ENCODE assay signal across 8 mouse cellular contexts in genomic region chr3:95650276-95651032, GRCm38 (mm10). TPM values are rescaled to one million over a fixed set of nuclear protein-coding genes. Genes with fewer than 3 reads are reported as not detected.
DNase-seq lines count a peak whose midpoint lies in the region; ATAC-seq and TF ChIP-seq lines count a peak whose summit lies in the region.
"Had no signal": no experiment of that assay in that cellular context is flagged by ENCODE, and none has a peak within 500 bp of the region (broad histone marks: within the 10 kb centered on the region; RNA-seq: fewer than 3 reads in every experiment).

No protein-coding gene starts in this region.

- in situ Hi-C loops in CH12.LX (cut with MboI; ENCODE audit: low pct_ligation_motif_present, low pct_unique_long_range_greater_than_20kb, low sequenced_read_pairs) = loop anchor here (10.0 kb wide), 1 partner anchor 574 kb away; the partner anchor contains the start of genes Hist2h2ac and Hist2h2be

- peak; percentile 62 to 66 for DNase-seq in B cell, adult 2 months
- DNase-seq in CH12.LX (ENCODE audit: extremely low read depth) = peak; percentile 94
- peak; percentile 63 for DNase-seq in gastrocnemius, postnatal 25 days
- peak; percentile 87 for DNase-seq in splenic B cell, adult 2 months (ENCODE audit: low read depth, low spot score)
- DNase-seq in layer of hippocampus, adult 18-20 months (ENCODE audit: low spot score in 2 of 2) = no peak
- DNase-seq in midbrain, embryonic 10.5 days (ENCODE audit: low spot score) = no peak

- no peak for TF ChIP-seq CTCF in CH12.LX (conservative IDR thresholded peaks at IDR 0.05 in 1 of 2, IDR thresholded peaks at IDR 0.05 in 1 of 2; ENCODE audit: low read depth in 2 of 2, low read length in 2 of 2)

- peaks cover 6% of the 10 kb centered on the region for H3K9me3 ChIP-seq in CH12.LX (replicated peaks; ENCODE audit: low read length)
- no peaks in the 10 kb centered on the region for H3K9me3 ChIP-seq in limb, embryonic 15.5 days
- no peaks in the 10 kb centered on the region for H3K9me3 ChIP-seq in midbrain, embryonic 10.5 days (replicated peaks)
- H3K9me3 ChIP-seq: limb, embryonic 12.5 days had no signal

- no peaks in the 10 kb centered on the region for H3K27me3 ChIP-seq in CH12.LX (replicated peaks)
- no peaks in the 10 kb centered on the region for H3K27me3 ChIP-seq in limb, embryonic 15.5 days
- H3K27me3 ChIP-seq in splenic B cell, adult 2 months (ENCODE audit: control insufficient read depth, insufficient read depth, low read length, poor library complexity, severe bottlenecking) = no peaks in the 10 kb centered on the region
- no peaks in the 10 kb centered on the region for H3K27me3 ChIP-seq in midbrain, embryonic 10.5 days (ENCODE audit: low read depth, poor library complexity, severe bottlenecking)
- H3K27me3 ChIP-seq: limb, embryonic 12.5 days had no signal

- peak; percentile 98 for TF ChIP-seq EP300 in CH12.LX (IDR thresholded peaks at IDR 0.05; ENCODE audit: low read length)

- H3K4me1 ChIP-seq in CH12.LX (ENCODE audit: control insufficient read depth in 1 of 2, insufficient read depth in 2 of 2) = peaks cover 27 to 76% of the 10 kb centered on the region in 2 experiments
- H3K4me1 ChIP-seq in limb, embryonic 15.5 days = peaks cover 19% of the 10 kb centered on the region; the same call in 1 of the 2 replicates
- peaks cover 19% of the 10 kb centered on the region for H3K4me1 ChIP-seq in midbrain, embryonic 10.5 days

- no peak overlapping the region for H3K4me3 ChIP-seq in CH12.LX (replicated peaks in 1 of 3; ENCODE audit: low read depth in 2 of 3, low read length in 2 of 3, poor library complexity in 1 of 3)
- H3K4me3 ChIP-seq in limb, embryonic 15.5 days = no peak overlapping the region
- no peak overlapping the region for H3K4me3 ChIP-seq in midbrain, embryonic 10.5 days
- H3K4me3 ChIP-seq: limb, embryonic 12.5 days had no signal

- H3K36me3 ChIP-seq in CH12.LX (replicated peaks in 1 of 2; ENCODE audit: control insufficient read depth in 1 of 2, insufficient read depth in 1 of 2, low read length in 1 of 2) = no peaks in the 10 kb centered on the region
- H3K36me3 ChIP-seq in limb, embryonic 15.5 days = no peaks in the 10 kb centered on the region
- H3K36me3 ChIP-seq in splenic B cell, adult 2 months (ENCODE audit: control insufficient read depth, insufficient read depth, low read length, poor library complexity, severe bottlenecking) = no peaks in the 10 kb centered on the region
- H3K36me3 ChIP-seq in midbrain, embryonic 10.5 days = no peaks in the 10 kb centered on the region
- H3K36me3 ChIP-seq: limb, embryonic 12.5 days had no signal

- peak overlapping the region; percentile 8 for H3K4me2 ChIP-seq in CH12.LX (ENCODE audit: insufficient read depth, low read depth, poor library complexity, severe bottlenecking)
- no peak overlapping the region for H3K4me2 ChIP-seq in limb, embryonic 15.5 days
- H3K4me2 ChIP-seq: limb, embryonic 12.5 days had no signal

- H3K27ac ChIP-seq in CH12.LX (ENCODE audit: insufficient read depth, low read depth) = peak overlapping the region; percentile 96
- peak overlapping the region; percentile 86 for H3K27ac ChIP-seq in limb, embryonic 15.5 days
- no peak overlapping the region for H3K27ac ChIP-seq in midbrain, embryonic 10.5 days (replicated peaks)
- H3K27ac ChIP-seq: limb, embryonic 12.5 days had no signal

- peak overlapping the region; percentile 40 for H3K9ac ChIP-seq in CH12.LX (ENCODE audit: insufficient read depth, low read depth)
- no peak overlapping the region for H3K9ac ChIP-seq in limb, embryonic 15.5 days
- H3K9ac ChIP-seq: limb, embryonic 12.5 days had no signal

- TF ChIP-seq POLR2A in CH12.LX (IDR thresholded peaks at IDR 0.05; ENCODE audit: low read depth, low read length) = peak; percentile 35

- no peak; the same call in 1 of the 2 replicates for TF ChIP-seq RAD21 in CH12.LX (IDR thresholded peaks at IDR 0.05; ENCODE audit: low read depth, low read length)

- 0 out of 2 replicates have a peak, but pooled peaks have one; percentile 66 for ATAC-seq in limb, embryonic 15.5 days (ENCODE audit: insufficient number of reproducible peaks, low FRiP score, low TSS enrichment, low read depth)

- WGBS in limb, embryonic 15.5 days = 42% methylated on average over 6 of the region's 6 CpGs
- 81% methylated on average over 6 of the region's 6 CpGs for WGBS in midbrain, embryonic 10.5 days

- dilution Hi-C loops in CH12.LX (cut with MboI; ENCODE audit: extremely low pct_ligation_motif_present, extremely low pct_unique_long_range_greater_than_20kb, low sequenced_read_pairs) = no loop called here

- no peaks in the 10 kb centered on the region for H3K79me2 ChIP-seq in CH12.LX (replicated peaks; ENCODE audit: control insufficient read depth, extremely low read depth, insufficient read depth, poor library complexity, severe bottlenecking)

TF ChIP-seq in CH12.LX, 34 proteins besides CTCF, POLR2A, EP300 and RAD21 (continues in another document):
- peak; percentile 100 for TF ChIP-seq JUND (conservative IDR thresholded peaks at IDR 0.05; ENCODE audit: low read depth, low read length)
- no peak for TF ChIP-seq MAZ (IDR thresholded peaks at IDR 0.05; ENCODE audit: low read depth, low read length)
- 0 out of 2 replicates have a peak, but pooled peaks have one; percentile 47 for TF ChIP-seq ELF1 (IDR thresholded peaks at IDR 0.05; ENCODE audit: low read depth, low read length)
- TF ChIP-seq ZC3H11A (IDR thresholded peaks at IDR 0.05; ENCODE audit: low read depth, low read length) = no peak
- peak; percentile 91 for TF ChIP-seq TBP (conservative IDR thresholded peaks at IDR 0.05; ENCODE audit: low read depth, low read length)
- TF ChIP-seq JUN (IDR thresholded peaks at IDR 0.05; ENCODE audit: insufficient read depth, low read depth, low read length) = peak; percentile 99
- peak; percentile 82 for TF ChIP-seq ZNF384 (IDR thresholded peaks at IDR 0.05; ENCODE audit: low read depth, low read length)
- peak; percentile 13; the same call in 1 of the 2 replicates for TF ChIP-seq ZMIZ1 (IDR thresholded peaks at IDR 0.05; ENCODE audit: low read depth, low read length)
- no peak for TF ChIP-seq POLR2AphosphoS2 (IDR thresholded peaks at IDR 0.05; ENCODE audit: low read depth, low read length)
- TF ChIP-seq USF1 (IDR thresholded peaks at IDR 0.05; ENCODE audit: low read depth, low read length) = no peak
- TF ChIP-seq E2F4 (IDR thresholded peaks at IDR 0.05; ENCODE audit: insufficient replicate concordance, low read depth, low read length) = no peak
- no peak for TF ChIP-seq ZKSCAN1 (IDR thresholded peaks at IDR 0.05; ENCODE audit: borderline replicate concordance, low read depth, low read length)
- TF ChIP-seq BHLHE40 (IDR thresholded peaks at IDR 0.05; ENCODE audit: low read depth, low read length) = peak; percentile 79
- TF ChIP-seq CHD2 (IDR thresholded peaks at IDR 0.05; ENCODE audit: low read length) = peak; percentile 75; the same call in 1 of the 2 replicates
- TF ChIP-seq PAX5 (IDR thresholded peaks at IDR 0.05; ENCODE audit: low read length) = no peak
- TF ChIP-seq SIN3A (IDR thresholded peaks at IDR 0.05; ENCODE audit: low read length) = peak; percentile 82; the same call in 1 of the 2 replicates
- 0 out of 2 replicates have a peak, but pooled peaks have one; percentile 6 for TF ChIP-seq CHD1 (IDR thresholded peaks at IDR 0.05; ENCODE audit: low read depth, low read length)
- TF ChIP-seq USF2 (conservative IDR thresholded peaks at IDR 0.05; ENCODE audit: low read depth, low read length) = no peak
- TF ChIP-seq TCF12 (IDR thresholded peaks at IDR 0.05; ENCODE audit: low read depth, low read length) = peak; percentile 88
- TF ChIP-seq NELFE (IDR thresholded peaks at IDR 0.05; ENCODE audit: low read depth, low read length) = no peak
- peak; percentile 85; the same call in 1 of the 2 replicates for TF ChIP-seq RCOR1 (conservative IDR thresholded peaks at IDR 0.05; ENCODE audit: low read depth, low read length)
- TF ChIP-seq MYC (IDR thresholded peaks at IDR 0.05; ENCODE audit: low read depth, low read length) = peak; percentile 68; the same call in 1 of the 2 replicates
- peak; percentile 62 for TF ChIP-seq MXI1 (IDR thresholded peaks at IDR 0.05; ENCODE audit: low read depth, low read length)
- TF ChIP-seq MEF2A (IDR thresholded peaks at IDR 0.05; ENCODE audit: borderline replicate concordance, low read depth, low read length) = peak; percentile 80
- TF ChIP-seq HCFC1 (IDR thresholded peaks at IDR 0.05; ENCODE audit: low read depth, low read length) = no peak
- peak; percentile 97 for TF ChIP-seq ETS1 (conservative IDR thresholded peaks at IDR 0.05; ENCODE audit: low read depth, low read length)
- TF ChIP-seq SMC3 (IDR thresholded peaks at IDR 0.05; ENCODE audit: low read depth, low read length) = no peak
- TF ChIP-seq IRF4 (IDR thresholded peaks at IDR 0.05; ENCODE audit: low read depth, low read length) = peak; percentile 89

RNA-seq across cellular contexts. Expression of gene Mcl1, which starts 8.1 kb away (rescaled TPM):
- total RNA-seq in CH12.LX (2012; rRNA removed) (95.9 and 114 TPM in 2 replicates), CH12.LX (2014; rRNA removed) (223 and 225 TPM in 2 replicates)
- 188 and 197 TPM in 2 replicates for polyA plus RNA-seq in CH12.LX (2012; ENCODE audit: insufficient read length, low read depth)
- total RNA-seq in gastrocnemius, postnatal 25 days (2021) = 100 to 1,000 TPM; 111 to 133 TPM
- 35.2 and 46.1 TPM in 2 replicates for polyA plus RNA-seq in limb, embryonic 15.5 days (2015; fragmentation: Nextera tagmentation; extraction: Ambion mirVana)
- 10 to 100 TPM; 56.9 to 62.7 TPM for total RNA-seq in layer of hippocampus, adult 18-20 months (2021)
- 41.9 and 47.6 TPM in 2 replicates for polyA plus RNA-seq in midbrain, embryonic 10.5 days (2016; fragmentation: Nextera tagmentation; extraction: Ambion mirVana)

RNA-seq across cellular contexts. Expression of gene Ensa, which starts 25.7 kb away (rescaled TPM):
- total RNA-seq in CH12.LX (2012; rRNA removed) = 51.5 and 53.9 TPM in 2 replicates
- 57.8 and 60.8 TPM in 2 replicates for total RNA-seq in CH12.LX (2014; rRNA removed)
- polyA plus RNA-seq in CH12.LX (2012; ENCODE audit: insufficient read length, low read depth) = 58.4 and 62.6 TPM in 2 replicates
- total RNA-seq in gastrocnemius, postnatal 25 days (2021) = 10 to 100 TPM; 92.1 to 93.9 TPM
- 73.4 and 74.7 TPM in 2 replicates for polyA plus RNA-seq in limb, embryonic 15.5 days (2015; fragmentation: Nextera tagmentation; extraction: Ambion mirVana)
- total RNA-seq in layer of hippocampus, adult 18-20 months (2021) = 100 to 1,000 TPM; 322 to 323 TPM
- polyA plus RNA-seq in midbrain, embryonic 10.5 days (2016; fragmentation: Nextera tagmentation; extraction: Ambion mirVana) = 90.1 and 101 TPM in 2 replicates

RNA-seq across cellular contexts. Expression of gene Adamtsl4, which starts 37.3 kb away (rescaled TPM):
- total RNA-seq in CH12.LX (2012; rRNA removed) (0.85 and 1.1 TPM in 2 replicates), CH12.LX (2014; rRNA removed) (not detected in 2 replicates)
- 0.10 TPM in 1 of 2 replicates, not detected in the other for polyA plus RNA-seq in CH12.LX (2012; ENCODE audit: insufficient read length, low read depth)
- 10 to 100 TPM; 21.3 to 37.2 TPM for total RNA-seq in gastrocnemius, postnatal 25 days (2021)
- polyA plus RNA-seq in limb, embryonic 15.5 days (2015; fragmentation: Nextera tagmentation; extraction: Ambion mirVana) = 5.4 and 11.2 TPM in 2 replicates
- 1 to 10 TPM; 7.1 to 7.4 TPM for total RNA-seq in layer of hippocampus, adult 18-20 months (2021)
- polyA plus RNA-seq in midbrain, embryonic 10.5 days (2016; fragmentation: Nextera tagmentation; extraction: Ambion mirVana) = 0.78 and 1.4 TPM in 2 replicates

Comparison
In these comparisons a context has a peak if more than half of its experiments do, and no peak if none do; other contexts are left out.
1. DNase-seq: peak in B cell, adult 2 months (2 of 2), CH12.LX (single experiment), gastrocnemius, postnatal 25 days (single experiment) and splenic B cell, adult 2 months (single experiment); none in layer of hippocampus, adult 18-20 months (0 of 2) and midbrain, embryonic 10.5 days (single experiment).